ENCODE assay signal across 8 mouse cellular contexts in genomic region chr5:35024975-35025374, GRCm38 (mm10). TPM values are rescaled to one million over a fixed set of nuclear protein-coding genes. Genes with fewer than 3 reads are reported as not detected.
DNase-seq lines count a peak whose midpoint lies in the region; ATAC-seq lines count a peak whose summit lies in the region.

No protein-coding gene starts in this region.

- H3K36me3 ChIP-seq in hindbrain, embryonic 10.5 days, result peaks cover 100% of the 10 kb centered on the region
- H3K36me3 ChIP-seq in hindbrain, embryonic 12.5 days, result peaks cover 73% of the 10 kb centered on the region
- peaks cover 95% of the 10 kb centered on the region for H3K36me3 ChIP-seq in forebrain, embryonic 13.5 days (ENCODE audit: poor library complexity, severe bottlenecking)
- 0 out of 2 replicates have a peak, but pooled peaks cover 2% of the 10 kb centered on the region for H3K36me3 ChIP-seq in intestine, embryonic 16.5 days (ENCODE audit: control insufficient read depth, insufficient read depth, low read length)
- H3K36me3 ChIP-seq in liver, embryonic 11.5 days (ENCODE audit: control insufficient read depth, insufficient read depth, low read length), result peaks cover 24% of the 10 kb centered on the region

- H3K4me3 ChIP-seq in hindbrain, embryonic 10.5 days, result no peak overlapping the region
- H3K4me3 ChIP-seq in hindbrain, embryonic 12.5 days, result no peak overlapping the region
- H3K4me3 ChIP-seq in forebrain, embryonic 13.5 days, result no peak overlapping the region
- H3K4me3 ChIP-seq in intestine, embryonic 16.5 days (ENCODE audit: low read length), result no peak overlapping the region
- no peak overlapping the region for H3K4me3 ChIP-seq in liver, embryonic 11.5 days (ENCODE audit: low read depth, low read length)

- no peaks in the 10 kb centered on the region for H3K9me3 ChIP-seq in hindbrain, embryonic 10.5 days
- H3K9me3 ChIP-seq in hindbrain, embryonic 12.5 days (replicated peaks), result no peaks in the 10 kb centered on the region
- H3K9me3 ChIP-seq in forebrain, embryonic 13.5 days (replicated peaks), result no peaks in the 10 kb centered on the region
- no peaks in the 10 kb centered on the region for H3K9me3 ChIP-seq in intestine, embryonic 16.5 days (ENCODE audit: control insufficient read depth, low read length)
- H3K9me3 ChIP-seq in liver, embryonic 11.5 days (ENCODE audit: control insufficient read depth, low read length), result no peaks in the 10 kb centered on the region

- H3K4me1 ChIP-seq in hindbrain, embryonic 10.5 days (replicated peaks), result peaks cover 12% of the 10 kb centered on the region
- H3K4me1 ChIP-seq in hindbrain, embryonic 12.5 days, result 0 out of 2 replicates have a peak, but pooled peaks cover 4% of the 10 kb centered on the region
- peaks cover 4% of the 10 kb centered on the region; the same call in 1 of the 2 replicates for H3K4me1 ChIP-seq in forebrain, embryonic 13.5 days
- no peaks in the 10 kb centered on the region for H3K4me1 ChIP-seq in intestine, embryonic 16.5 days (ENCODE audit: control insufficient read depth, insufficient read depth, low read length)
- no peaks in the 10 kb centered on the region for H3K4me1 ChIP-seq in liver, embryonic 11.5 days (replicated peaks; ENCODE audit: control insufficient read depth, insufficient read depth, low read length)

- no peak overlapping the region for H3K9ac ChIP-seq in hindbrain, embryonic 12.5 days
- H3K9ac ChIP-seq in forebrain, embryonic 13.5 days, result 0 out of 2 replicates have a peak overlapping the region, but pooled peaks have one; percentile 4
- H3K9ac ChIP-seq in intestine, embryonic 16.5 days (ENCODE audit: low read depth, low read length), result no peak overlapping the region
- H3K9ac ChIP-seq in liver, embryonic 11.5 days (ENCODE audit: low read depth, low read length), result no peak overlapping the region

- no peak overlapping the region for H3K27ac ChIP-seq in hindbrain, embryonic 10.5 days
- no peak overlapping the region for H3K27ac ChIP-seq in hindbrain, embryonic 12.5 days
- H3K27ac ChIP-seq in forebrain, embryonic 13.5 days, result no peak overlapping the region
- no peak overlapping the region for H3K27ac ChIP-seq in intestine, embryonic 16.5 days (ENCODE audit: low read length)
- no peak overlapping the region for H3K27ac ChIP-seq in liver, embryonic 11.5 days (ENCODE audit: low read depth, low read length)

- peak; percentile 48 for DNase-seq in hindbrain, embryonic 10.5 days (ENCODE audit: low spot score)
- DNase-seq in adrenal gland, postnatal 25 days, result peak; percentile 68
- peak; percentile 54 for DNase-seq in liver, embryonic 11.5 days (ENCODE audit: low spot score)
- peak; percentile 47 for DNase-seq in neural tube, embryonic 10.5 days (ENCODE audit: extremely low spot score, low spot score)
- DNase-seq in thymus, postnatal 4 days, result peak; percentile 67

- no peak for ATAC-seq in hindbrain, embryonic 12.5 days (ENCODE audit: low FRiP score)
- ATAC-seq in forebrain, embryonic 13.5 days, result no peak
- peak; percentile 68 for ATAC-seq in intestine, embryonic 16.5 days
- peak; percentile 48; the same call in 1 of the 2 replicates for ATAC-seq in liver, embryonic 11.5 days (replicated peaks; ENCODE audit: low FRiP score)

- H3K27me3 ChIP-seq in hindbrain, embryonic 10.5 days (ENCODE audit: insufficient read depth, poor library complexity, severe bottlenecking), result no peaks in the 10 kb centered on the region
- no peaks in the 10 kb centered on the region for H3K27me3 ChIP-seq in hindbrain, embryonic 12.5 days
- no peaks in the 10 kb centered on the region for H3K27me3 ChIP-seq in forebrain, embryonic 13.5 days
- no peaks in the 10 kb centered on the region for H3K27me3 ChIP-seq in intestine, embryonic 16.5 days (replicated peaks; ENCODE audit: control insufficient read depth, insufficient read depth, low read length)
- no peaks in the 10 kb centered on the region for H3K27me3 ChIP-seq in liver, embryonic 11.5 days (replicated peaks; ENCODE audit: control insufficient read depth, insufficient read depth, low read length)

- no peak overlapping the region for H3K4me2 ChIP-seq in hindbrain, embryonic 12.5 days (replicated peaks)
- no peak overlapping the region for H3K4me2 ChIP-seq in forebrain, embryonic 13.5 days
- H3K4me2 ChIP-seq in intestine, embryonic 16.5 days (ENCODE audit: low read depth, low read length), result no peak overlapping the region
- H3K4me2 ChIP-seq in liver, embryonic 11.5 days, result no peak overlapping the region

- 31% methylated on average over 2 of the region's 2 CpGs for WGBS in hindbrain, embryonic 10.5 days
- 26% methylated on average over 2 of the region's 2 CpGs for WGBS in hindbrain, embryonic 12.5 days
- 30% methylated on average over 2 of the region's 2 CpGs for WGBS in forebrain, embryonic 13.5 days
- WGBS in intestine, embryonic 16.5 days, result 23% methylated on average over 2 of the region's 2 CpGs
- 16% methylated on average over 2 of the region's 2 CpGs for WGBS in liver, embryonic 11.5 days

RNA-seq across cellular contexts. Expression of gene Hgfac, which starts 16.3 kb away (rescaled TPM):
- 0.25 and 0.27 TPM in 2 replicates for polyA plus RNA-seq in hindbrain, embryonic 10.5 days (2016; fragmentation: Nextera tagmentation; extraction: Ambion mirVana)
- 0.43 and 0.68 TPM in 2 replicates for polyA plus RNA-seq in hindbrain, embryonic 12.5 days (2016; fragmentation: Nextera tagmentation; extraction: Ambion mirVana)
- 3.4 and 8.4 TPM in 2 replicates for total RNA-seq in adrenal gland, postnatal 25 days (2021)
- polyA plus RNA-seq in forebrain, embryonic 13.5 days (2015; fragmentation: Nextera tagmentation; extraction: Ambion mirVana), result 0.57 and 0.72 TPM in 2 replicates
- 14.1 and 14.9 TPM in 2 replicates for polyA plus RNA-seq in intestine, embryonic 16.5 days (2015; fragmentation: Nextera tagmentation; extraction: Ambion mirVana)
- 33.7 and 38.0 TPM in 2 replicates for polyA plus RNA-seq in liver, embryonic 11.5 days (2014; fragmentation: Nextera tagmentation; extraction: Ambion mirVana)

RNA-seq across cellular contexts. Expression of gene Dok7, which starts 31.6 kb away (rescaled TPM):
- polyA plus RNA-seq in hindbrain, embryonic 10.5 days (2016; fragmentation: Nextera tagmentation; extraction: Ambion mirVana), result 0.30 and 0.52 TPM in 2 replicates
- 1.5 and 1.7 TPM in 2 replicates for polyA plus RNA-seq in hindbrain, embryonic 12.5 days (2016; fragmentation: Nextera tagmentation; extraction: Ambion mirVana)
- 8.7 and 17.1 TPM in 2 replicates for total RNA-seq in adrenal gland, postnatal 25 days (2021)
- 1.9 and 2.6 TPM in 2 replicates for polyA plus RNA-seq in forebrain, embryonic 13.5 days (2015; fragmentation: Nextera tagmentation; extraction: Ambion mirVana)
- 1.3 and 1.4 TPM in 2 replicates for polyA plus RNA-seq in intestine, embryonic 16.5 days (2015; fragmentation: Nextera tagmentation; extraction: Ambion mirVana)
- 0.08 and 0.29 TPM in 2 replicates for polyA plus RNA-seq in liver, embryonic 11.5 days (2014; fragmentation: Nextera tagmentation; extraction: Ambion mirVana)

Comparison
In these comparisons a context has a peak if more than half of its experiments do, and no peak if none do; other contexts are left out.
1. ATAC-seq: peak in intestine, embryonic 16.5 days (single experiment) and liver, embryonic 11.5 days (single experiment); none in hindbrain, embryonic 12.5 days (single experiment) and forebrain, embryonic 13.5 days (single experiment).
2. Peak in every context shown above with its lines, with median percentiles within 50 percentile points of each other: DNase-seq.